Mouse (Mus musculus) forebrain, embryonic 11.5 days (tissue): ENCODE measurements around the gene Eif3d. TPM values are rescaled to one million over a fixed set of nuclear protein-coding genes. Genes with fewer than 3 reads are reported as not detected.

Experiments used
- ATAC-seq: fragments of 200-750 bp; cut with Nextera tagmentation; replicated peaks from 2 replicates; pipeline ENCODE4 v1.8.0; 2017; ENCODE audit warnings: moderate TSS enrichment; ENCODE audit not compliant: low FRiP score
- DNase-seq: peaks from one replicate; pipeline ENCODE4 v3.0.0-alpha.2; 2017; ENCODE audit warnings: low spot score
- H3K27ac ChIP-seq: fragments of 300-500 bp; sonication (generic); 2 replicates; pipeline ENCODE4 v1.5.1; 2014; ENCODE audit warnings: low read depth, low read length
- H3K27me3 ChIP-seq: fragments of 300-500 bp; sonication (generic); 2 replicates; pipeline ENCODE4 v1.6.1; 2014; ENCODE audit warnings: mild to moderate bottlenecking, low read length, mixed read lengths; ENCODE audit not compliant: control insufficient read depth, insufficient read depth
- H3K36me3 ChIP-seq: fragments of 300-500 bp; sonication (generic); 2 replicates; pipeline ENCODE4 v1.6.1; 2014; ENCODE audit warnings: mild to moderate bottlenecking, low read length, moderate library complexity, mixed read lengths; ENCODE audit not compliant: control insufficient read depth, insufficient read depth
- H3K4me1 ChIP-seq: fragments of 300-500 bp; sonication (generic); replicated peaks from 2 replicates; pipeline ENCODE4 v1.6.1; 2014; ENCODE audit warnings: low read length, mixed read lengths; ENCODE audit not compliant: control insufficient read depth, insufficient read depth
- H3K4me2 ChIP-seq: fragments of 300-500 bp; sonication (generic); 2 replicates; pipeline ENCODE4 v1.6.1; 2014; ENCODE audit warnings: low read depth, mild to moderate bottlenecking, low read length, moderate library complexity, mixed read lengths; ENCODE audit not compliant: severe bottlenecking
- H3K4me3 ChIP-seq: fragments of 300-500 bp; sonication (generic); 2 replicates; pipeline ENCODE4 v1.5.1; 2014; ENCODE audit warnings: low read depth, low read length
- H3K9ac ChIP-seq: fragments of 300-500 bp; sonication (generic); 2 replicates; pipeline ENCODE4 v1.6.1; 2014; ENCODE audit warnings: low read length
- H3K9me3 ChIP-seq: fragments of 300-500 bp; sonication (generic); 2 replicates; pipeline ENCODE4 v1.6.1; 2016; ENCODE audit warnings: low read length, mixed read lengths; ENCODE audit not compliant: control insufficient read depth
- WGBS: fragments of 180-500 bp; shearing (Covaris S2); extraction: QIAGEN DNeasy Blood & Tissue Kit; methylation state at CpG from one replicate; pipeline ENCODE4 v1.1.7; 2014; 5-methylcytosine and 5-hydroxymethylcytosine counted together
- polyA plus RNA-seq: library from polyadenylated mRNA; unstranded; fragments of >200 nt; fragmentation: Nextera tagmentation; extraction: Ambion mirVana; gene quantifications from 2 replicates; pipeline ENCODE4 v1.2.1, GENCODE M21; 2014

Eif3d gene
- polyA plus RNA-seq, 1 experiment from 2014 or later, result 243 TPM

- ATAC-seq, result no peak
- no peak overlapping the region for H3K9ac ChIP-seq
- WGBS, result 86% methylated on average over 5 of the region's 5 CpGs
These were observed 10.6 kb upstream of the Eif3d start for GRCm38 (mm10) chr15:77981181-77981680.

GRCm38 (mm10) chr15:77979427-77979865 lies 8.8 kb upstream of the Eif3d start:
- WGBS, result 86% methylated on average over 10 of the region's 10 CpGs
- no peak overlapping the region for H3K4me2 ChIP-seq
- H3K9me3 ChIP-seq, result no peaks in the 10 kb centered on the region
- H3K4me3 ChIP-seq, result no peak overlapping the region
- H3K9ac ChIP-seq, result no peak overlapping the region
- no peaks in the 10 kb centered on the region for H3K4me1 ChIP-seq
- DNase-seq (no peak), ATAC-seq (no peak)
- H3K27ac ChIP-seq, result no peak overlapping the region
- H3K36me3 ChIP-seq, result no peaks in the 10 kb centered on the region
- H3K27me3 ChIP-seq, result no peaks in the 10 kb centered on the region; the same call in 1 of the 2 replicates

More at GRCm38 (mm10) chr15:77981181-77981680, 10.6 kb upstream of the Eif3d start:
- Histone ChIP-seq H3K4me3 (no peak overlapping the region), H3K9me3 (no peaks in the 10 kb centered on the region), H3K4me1 (no peaks in the 10 kb centered on the region), H3K36me3 (no peaks in the 10 kb centered on the region), H3K4me2 (no peak overlapping the region), H3K27ac (no peak overlapping the region), H3K27me3 (no peaks in the 10 kb centered on the region; the same call in 1 of the 2 replicates)
- DNase-seq, result no peak

GRCm38 (mm10) chr15:77977663-77978062 lies 7.0 kb upstream of the Eif3d start:
- H3K27ac ChIP-seq, result no peak overlapping the region
- 66% methylated on average over 3 of the region's 3 CpGs for WGBS
- H3K9me3 ChIP-seq, result no peaks in the 10 kb centered on the region

GRCm38 (mm10) chr15:77974165-77974841 lies 3.7 kb upstream of the Eif3d start:
- peaks cover 2% of the 10 kb centered on the region for H3K4me1 ChIP-seq
- WGBS, result 86% methylated on average over 6 of the region's 6 CpGs
- no peak overlapping the region for H3K4me2 ChIP-seq
- no peaks in the 10 kb centered on the region for H3K36me3 ChIP-seq
- ATAC-seq, result no peak
- no peaks in the 10 kb centered on the region for H3K27me3 ChIP-seq
- DNase-seq, result no peak
- no peak overlapping the region for H3K9ac ChIP-seq
- no peak overlapping the region for H3K4me3 ChIP-seq
- no peaks in the 10 kb centered on the region for H3K9me3 ChIP-seq
- no peak overlapping the region for H3K27ac ChIP-seq

More at GRCm38 (mm10) chr15:77977663-77978062, 7.0 kb upstream of the Eif3d start:
- Histone ChIP-seq H3K4me3 (no peak overlapping the region), H3K4me1 (no peaks in the 10 kb centered on the region), H3K4me2 (no peak overlapping the region), H3K27me3 (no peaks in the 10 kb centered on the region; the same call in 1 of the 2 replicates), H3K9ac (no peak overlapping the region), H3K36me3 (no peaks in the 10 kb centered on the region)
- ATAC-seq, result no peak
- no peak for DNase-seq

GRCm38 (mm10) chr15:77969940-77970469 lies 608 bp downstream of the Eif3d start:
- Histone ChIP-seq H3K27me3 (no peaks in the 10 kb centered on the region), H3K4me3 (peak overlapping the region; percentile 95), H3K36me3 (peaks cover 18% of the 10 kb centered on the region), H3K4me2 (peak overlapping the region; percentile 87), H3K9ac (peak overlapping the region; percentile 97), H3K9me3 (no peaks in the 10 kb centered on the region), H3K27ac (peak overlapping the region; percentile 99), H3K4me1 (peaks cover 7% of the 10 kb centered on the region)
- 3% methylated on average over 15 of the region's 15 CpGs for WGBS
- DNase-seq (no peak), ATAC-seq (peak; percentile 20; the same call in 1 of the 2 replicates)

- no peaks in the 10 kb centered on the region for H3K9me3 ChIP-seq
- H3K4me3 ChIP-seq, result no peak overlapping the region
- no peak for ATAC-seq
- no peak overlapping the region for H3K4me2 ChIP-seq
- peaks cover 46% of the 10 kb centered on the region for H3K36me3 ChIP-seq
- H3K27ac ChIP-seq, result no peak overlapping the region
- no peaks in the 10 kb centered on the region for H3K27me3 ChIP-seq
- DNase-seq, result no peak
- H3K9ac ChIP-seq, result no peak overlapping the region
- WGBS, result 82% methylated on average over 9 of the region's 9 CpGs
- peaks cover 7% of the 10 kb centered on the region for H3K4me1 ChIP-seq
These were observed 5.5 kb downstream of the Eif3d start for GRCm38 (mm10) chr15:77965117-77965528.

GRCm38 (mm10) chr15:77962447-77962846 lies 8.2 kb downstream of the Eif3d start:
- Histone ChIP-seq H3K4me3 (no peak overlapping the region), H3K36me3 (peaks cover 55% of the 10 kb centered on the region), H3K9ac (no peak overlapping the region), H3K27ac (no peak overlapping the region), H3K9me3 (no peaks in the 10 kb centered on the region), H3K4me1 (no peaks in the 10 kb centered on the region), H3K27me3 (no peaks in the 10 kb centered on the region), H3K4me2 (no peak overlapping the region)
- DNase-seq, result no peak
- WGBS, result 96% methylated on average over 5 of the region's 5 CpGs
- ATAC-seq, result no peak

- 91% methylated on average over 6 of the region's 6 CpGs for WGBS
- Histone ChIP-seq H3K27ac (no peak overlapping the region), H3K9me3 (no peaks in the 10 kb centered on the region), H3K9ac (no peak overlapping the region), H3K4me1 (peaks cover 5% of the 10 kb centered on the region; the same call in 1 of the 2 replicates), H3K4me2 (no peak overlapping the region), H3K4me3 (no peak overlapping the region), H3K27me3 (peaks cover under 1% of the 10 kb centered on the region; the same call in 1 of the 2 replicates), H3K36me3 (peaks cover 44% of the 10 kb centered on the region)
- ATAC-seq (no peak), DNase-seq (no peak)
These were observed 9.9 kb downstream of the Eif3d start for GRCm38 (mm10) chr15:77960693-77961092.
